Mouse (Mus musculus): ENCODE measurements around the gene Crk.

The Crk gene

DNA sequence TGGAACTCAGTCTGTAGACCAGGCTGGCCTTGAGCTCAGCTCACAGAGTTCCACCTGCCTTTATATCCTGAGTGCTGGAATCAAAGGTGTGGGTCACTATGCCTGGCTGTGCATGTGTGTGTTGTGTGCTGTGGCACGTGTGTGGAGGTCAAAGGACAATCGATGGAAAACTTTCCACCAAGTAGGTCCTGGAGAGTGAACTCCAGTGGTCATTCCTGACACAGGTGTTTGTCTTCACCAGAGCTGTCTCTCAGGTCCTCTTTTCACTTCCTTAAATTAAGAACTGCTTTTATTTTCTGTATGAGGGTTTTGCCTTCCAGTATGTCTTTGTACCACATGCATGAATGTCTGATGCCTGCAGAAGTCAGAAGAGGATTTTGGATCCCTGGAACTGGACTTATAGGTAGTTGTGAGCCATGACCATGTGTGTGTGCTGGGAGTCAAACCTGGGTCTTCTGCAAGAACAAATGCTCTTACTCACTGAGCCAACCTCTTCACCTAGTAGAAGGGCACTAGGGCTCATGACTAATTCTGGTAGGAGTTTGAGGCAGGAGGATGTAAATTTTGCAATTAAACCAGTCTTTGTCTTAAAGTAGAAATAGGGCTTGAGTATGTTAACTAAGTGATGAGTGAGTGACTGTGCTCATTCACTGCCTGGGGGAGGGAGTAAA is 58.9 kb downstream of the Crk start:
- POLR2A ChIA-PET = interaction anchor here in 3 of 4 experiments (0.6 to 10.6 kb wide), 13 partner anchors 11 to 486 kb away, joined by 3 to 444 read pairs (median 3); no protein-coding TSS in a partner anchor
- CTCF ChIA-PET = no interaction called here

DNA sequence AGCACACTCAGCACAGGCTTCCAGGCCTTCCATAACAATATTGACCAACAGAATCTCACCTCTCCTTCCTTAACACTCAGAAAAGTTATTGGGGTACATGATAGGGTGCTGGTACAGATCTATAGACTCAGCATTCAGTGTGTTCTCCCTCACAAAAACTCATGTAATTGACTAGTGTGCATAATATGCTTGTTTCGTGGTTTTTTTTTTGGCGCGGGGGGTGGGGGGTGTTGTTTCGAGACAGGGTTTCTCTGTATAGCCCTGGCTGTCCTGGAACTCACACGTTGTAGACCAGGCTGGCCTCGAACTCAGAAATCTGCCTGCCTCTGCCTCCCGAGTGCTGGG is 59.4 kb downstream of the Crk start:
- POLR2A ChIA-PET = interaction anchor here (0.6 to 10.6 kb wide), 12 partner anchors 10 to 315 kb away, joined by 3 to 444 read pairs (median 4); partner anchors contain the start of gene Tlcd2 (in 1 of the 4)
- CTCF ChIA-PET = interaction anchor here in 2 of 4 experiments (0.6 kb wide), 2 partner anchors 14 to 699 kb away, joined by 3 to 4 read pairs; no protein-coding TSS in a partner anchor

- CTCF ChIA-PET = interaction anchor here in 2 of 4 experiments (0.6 to 1.3 kb wide), 4 partner anchors 10 to 225 kb away, joined by 3 read pairs; no protein-coding TSS in a partner anchor
- POLR2A ChIA-PET = interaction anchor here in 3 of 4 experiments (0.6 to 6.9 kb wide), 21 partner anchors 8 to 279 kb away, joined by 3 to 176 read pairs (median 6); partner anchors contain the start of genes Ywhae (in 2 of the 3), Rph3al (in 1 of the 3) and Tlcd2 (in 1 of the 3)
Observed at GRCm38 (mm10) chr11:75740204-75740603, 61.1 kb downstream of the Crk start.

DNA sequence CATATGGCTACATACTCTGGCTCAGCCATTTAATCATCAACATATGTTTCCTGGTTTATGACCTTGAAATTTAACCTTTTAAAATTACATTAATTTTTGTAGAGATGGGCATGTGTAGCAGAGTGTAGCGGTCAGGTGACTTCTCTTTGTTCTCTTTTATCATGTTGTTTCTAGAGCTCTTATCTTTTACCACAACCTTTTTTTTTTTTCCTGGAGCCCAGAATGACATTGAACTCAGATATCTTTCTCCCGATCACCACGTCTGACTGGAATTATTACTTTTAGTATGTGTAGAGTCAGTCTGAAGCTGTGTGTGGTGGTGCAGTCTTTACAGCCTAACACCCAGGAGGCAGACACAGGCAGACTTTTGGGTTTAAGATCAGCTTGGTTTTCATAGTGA is 62.6 kb downstream of the Crk start:
- CTCF ChIA-PET = interaction anchor here in 1 of 4 experiments (1.1 kb wide), 1 partner anchor 28 kb away, joined by 4 read pairs; no protein-coding TSS in a partner anchor
- POLR2A ChIA-PET = interaction anchor here in 3 of 4 experiments (0.5 to 6.9 kb wide), 19 partner anchors 9 to 1850 kb away, joined by 3 to 176 read pairs (median 7); partner anchors contain the start of gene Ywhae (in 3 of the 3)

DNA sequence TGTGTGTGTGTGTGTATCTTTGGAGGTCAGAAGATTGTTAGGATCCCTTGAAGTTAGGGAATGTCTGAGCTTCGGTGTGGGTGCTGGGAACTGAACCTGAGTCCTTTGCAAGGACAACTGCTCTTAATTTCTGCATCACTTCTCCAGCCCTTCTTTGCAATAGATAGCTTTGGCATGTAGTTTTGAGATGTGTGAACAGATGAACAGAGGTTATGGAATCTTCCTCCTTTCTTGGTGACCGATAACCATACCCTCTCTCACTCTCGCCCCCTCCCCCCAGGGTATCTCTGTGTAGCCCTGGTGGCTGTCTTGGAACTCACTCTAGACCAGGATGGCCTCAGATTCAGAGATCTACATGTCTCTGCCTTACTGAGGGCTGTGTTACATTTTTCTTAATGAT is 65.7 kb downstream of the Crk start:
- POLR2A ChIA-PET = interaction anchor here (0.6 to 17.2 kb wide), 18 partner anchors 8 to 565 kb away, joined by 3 to 444 read pairs (median 4); partner anchors contain the start of genes Ywhae (in 4 of the 4) and 1700016K19Rik (in 1 of the 4)
- CTCF ChIA-PET = interaction anchor here in 3 of 4 experiments (0.6 to 1.3 kb wide), 4 partner anchors 10 to 31 kb away, joined by 3 to 5 read pairs (median 4); partner anchors contain the start of gene Ywhae (in 1 of the 3)

GRCm38 (mm10) chr11:75750537-75750936 is 71.5 kb downstream of the Crk start:
- POLR2A ChIA-PET = interaction anchor here (0.5 to 17.2 kb wide), 19 partner anchors 7 to 959 kb away, joined by 3 to 444 read pairs (median 6); partner anchors contain the start of genes Ywhae (in 3 of the 4) and Tlcd2 (in 1 of the 4)
- CTCF ChIA-PET = interaction anchor here in 3 of 4 experiments (0.6 to 3.7 kb wide), 4 partner anchors 10 to 152 kb away, joined by 3 to 12 read pairs (median 4); partner anchors contain the start of gene Ywhae (in 1 of the 3)

DNA sequence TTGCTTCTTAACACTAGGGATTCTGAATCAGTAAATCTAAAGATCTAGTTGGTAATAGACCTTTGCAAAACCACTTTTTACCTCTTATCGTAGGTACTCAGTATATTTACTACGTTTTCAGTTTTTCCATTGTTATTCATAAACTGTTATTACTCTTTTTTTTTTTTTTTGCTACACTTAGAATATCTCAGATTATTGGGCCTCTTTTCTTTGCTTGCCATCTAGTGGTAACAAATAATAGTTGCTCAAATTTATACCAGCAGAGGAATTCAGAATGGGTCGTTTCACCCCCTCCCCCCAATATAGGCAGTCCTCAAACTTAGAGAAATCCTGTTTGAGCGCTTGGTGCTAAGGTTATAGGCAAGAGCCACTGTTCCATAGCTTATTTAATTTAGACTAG is 72.0 kb downstream of the Crk start:
- CTCF ChIA-PET = interaction anchor here in 2 of 4 experiments (0.8 to 3.7 kb wide), 3 partner anchors 11 to 37 kb away, joined by 3 to 12 read pairs (median 4); partner anchors contain the start of gene Ywhae (in 1 of the 2)
- POLR2A ChIA-PET = interaction anchor here (0.5 to 17.2 kb wide), 19 partner anchors 6 to 959 kb away, joined by 3 to 444 read pairs (median 5); partner anchors contain the start of genes Ywhae (in 3 of the 4) and Tlcd2 (in 1 of the 4)

Measured in embryonic stem cell, embryonic (primary cell).